Mouse (Mus musculus) retina, adult 2 months (tissue): ENCODE measurements around the gene Baz1b.
A peak's percentile ranks its signal among the peaks of the same experiment; 100 is the strongest.

ENCODE experiments used
- DNase-seq: peaks from one replicate; pipeline ENCODE4 v3.0.0-alpha.2; 2012; ENCODE audit warnings: low read depth, low spot score

Gene Baz1b

DNA sequence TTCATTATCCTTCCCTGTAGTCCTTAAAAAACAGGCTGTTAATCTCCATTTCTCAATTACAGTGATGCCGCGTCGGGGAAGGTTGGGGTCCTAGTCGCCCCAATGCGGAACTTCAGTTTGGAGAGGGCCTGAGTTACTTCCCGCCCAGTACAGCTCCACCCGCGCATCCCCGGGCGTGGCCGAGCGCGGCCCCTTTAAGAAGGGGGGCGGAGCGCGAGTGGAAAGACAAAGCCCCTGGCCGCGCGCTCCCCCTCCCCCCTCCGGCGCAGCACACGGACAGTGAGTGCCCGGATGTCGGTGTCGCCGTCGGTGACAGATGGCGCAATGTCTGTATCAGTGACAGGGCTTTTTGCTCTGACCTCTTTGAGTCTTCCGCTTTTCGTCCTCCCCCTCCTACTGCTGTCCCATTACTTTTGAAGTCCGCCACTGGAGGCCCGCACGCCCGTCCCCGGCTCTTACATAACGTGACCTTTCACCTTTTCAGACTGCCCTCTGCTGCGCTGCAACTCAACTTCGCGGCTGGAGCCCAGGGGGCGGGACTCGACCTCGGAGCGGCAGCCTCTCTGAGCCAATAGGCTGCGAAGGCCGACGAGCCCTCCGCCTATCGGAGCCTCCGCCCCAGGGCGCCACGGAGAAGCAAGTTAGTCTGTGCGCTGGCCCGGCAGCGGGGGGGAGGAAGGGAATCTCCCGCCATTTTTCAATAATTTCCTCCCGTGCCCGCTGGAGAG lies at the start of gene Baz1b:
Baz1b (plus strand) TSS at position 644 of the 728 bp plus-strand sequence.
- DNase-seq: peak; percentile 97

- no peak for DNase-seq
Observed at GRCm38 (mm10) chr5:135139881-135140280, 47.2 kb upstream of the Baz1b start.

DNA sequence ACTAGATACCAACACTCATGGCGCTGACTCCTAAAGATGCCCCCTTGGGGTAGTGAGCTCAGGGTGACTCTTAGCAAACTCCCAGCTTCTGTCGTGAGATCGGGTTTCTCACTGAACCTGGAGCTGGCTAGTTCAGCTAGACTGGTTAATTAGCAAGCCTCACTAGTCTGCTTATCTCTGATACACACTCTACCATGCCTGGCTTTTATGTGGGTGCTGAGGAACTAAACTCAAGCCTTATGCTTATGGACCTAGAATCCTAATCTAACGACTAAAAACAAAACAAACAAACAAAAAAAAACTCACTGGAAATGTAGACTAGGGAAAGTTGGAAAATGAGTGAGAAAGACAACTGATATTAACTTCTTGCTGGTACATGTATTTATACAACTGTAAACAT lies 42.6 kb upstream of the Baz1b start:
- no peak for DNase-seq

DNA sequence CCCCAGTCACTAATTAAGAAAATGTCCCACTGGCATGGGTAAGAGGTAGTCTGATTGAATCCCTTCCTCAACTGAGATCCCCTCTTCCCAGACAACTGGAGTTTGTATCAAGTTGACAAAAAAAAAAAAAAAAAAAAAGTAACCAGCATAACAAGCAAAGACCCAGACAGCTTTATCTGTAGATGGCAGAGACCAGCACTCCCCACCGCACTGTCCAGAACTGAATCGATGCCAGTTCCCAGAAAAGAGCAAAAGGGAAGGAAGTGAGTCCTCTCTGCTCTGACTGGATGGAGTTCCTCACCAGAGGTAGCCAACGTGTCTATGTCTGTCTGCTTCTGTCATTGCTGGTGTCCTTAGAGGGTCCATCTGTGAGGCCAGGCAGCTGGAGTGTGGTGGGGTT lies 41.5 kb upstream of the Baz1b start:
- no peak for DNase-seq

GRCm38 (mm10) chr5:135145955-135146354 lies 41.1 kb upstream of the Baz1b start:
- DNase-seq: no peak

GRCm38 (mm10) chr5:135148715-135149052 lies 38.4 kb upstream of the Baz1b start:
- no peak for DNase-seq

GRCm38 (mm10) chr5:135149053-135149819 lies 37.8 kb upstream of the Baz1b start, which contains the start of gene Tbl2:
TSS of gene Tbl2 (plus strand) at chr5:135149657.
- peak; percentile 97 for DNase-seq

DNA sequence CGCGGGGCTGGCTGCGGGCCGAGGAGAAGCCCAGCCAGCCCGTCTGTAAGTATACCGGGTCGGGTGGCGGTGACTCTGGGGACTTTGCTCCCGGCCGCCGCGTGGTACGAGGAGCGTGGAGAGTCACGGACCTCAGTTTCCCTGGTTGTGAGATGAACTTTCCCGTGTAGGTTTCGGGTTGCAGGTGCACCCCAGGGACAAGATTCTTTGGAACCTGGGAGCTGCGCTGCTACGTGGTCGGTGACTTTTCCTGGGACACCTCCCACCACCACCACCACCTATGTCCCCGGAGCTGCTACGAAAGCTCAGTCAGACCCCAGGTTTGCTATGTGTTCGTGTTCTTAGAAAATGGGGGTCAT lies 37.3 kb upstream of the Baz1b start:
- DNase-seq: no peak

DNA sequence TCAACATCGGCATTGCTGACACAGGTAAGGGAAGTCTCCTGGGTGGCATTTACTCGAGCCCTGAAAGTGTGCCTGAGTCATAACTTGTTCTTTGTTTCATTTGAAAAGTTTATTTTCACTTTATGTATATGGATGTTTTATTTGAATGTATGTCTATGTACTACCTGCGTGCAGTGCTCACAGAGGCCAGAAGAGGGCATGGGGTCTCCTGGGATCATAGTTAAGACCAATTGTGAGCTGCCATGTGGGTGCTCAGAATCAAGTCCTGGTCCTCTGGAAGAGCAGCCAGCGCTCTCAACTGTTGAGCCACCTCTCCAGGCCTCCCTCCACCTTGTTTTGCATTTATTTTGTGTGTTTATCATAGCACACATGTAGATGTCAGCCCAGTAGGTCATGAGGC lies 30.6 kb upstream of the Baz1b start:
- DNase-seq: no peak

- no peak for DNase-seq
Observed at GRCm38 (mm10) chr5:135161221-135161620, 25.8 kb upstream of the Baz1b start.

DNA sequence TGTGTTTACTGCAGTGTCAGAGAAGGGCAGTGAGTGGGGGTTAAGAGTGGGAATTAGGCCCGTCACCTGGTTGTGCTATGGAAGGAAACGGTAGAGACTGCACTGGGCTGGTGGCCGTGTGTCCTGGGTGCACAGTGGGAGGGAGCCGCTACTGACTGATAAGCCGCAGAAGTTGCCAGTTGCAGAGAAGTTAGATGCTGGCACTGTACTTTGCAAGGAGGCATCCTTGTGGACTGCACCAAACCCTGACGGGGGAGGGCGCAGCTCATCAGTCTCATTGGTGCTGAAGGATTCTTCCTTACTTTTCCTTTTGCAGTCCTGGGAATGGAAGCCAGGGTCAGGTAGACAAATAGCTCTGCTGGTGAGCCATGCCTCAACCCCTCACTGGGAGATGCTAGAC lies 25.4 kb upstream of the Baz1b start:
- no peak for DNase-seq

GRCm38 (mm10) chr5:135162361-135162760 lies 24.7 kb upstream of the Baz1b start:
- no peak for DNase-seq

DNA sequence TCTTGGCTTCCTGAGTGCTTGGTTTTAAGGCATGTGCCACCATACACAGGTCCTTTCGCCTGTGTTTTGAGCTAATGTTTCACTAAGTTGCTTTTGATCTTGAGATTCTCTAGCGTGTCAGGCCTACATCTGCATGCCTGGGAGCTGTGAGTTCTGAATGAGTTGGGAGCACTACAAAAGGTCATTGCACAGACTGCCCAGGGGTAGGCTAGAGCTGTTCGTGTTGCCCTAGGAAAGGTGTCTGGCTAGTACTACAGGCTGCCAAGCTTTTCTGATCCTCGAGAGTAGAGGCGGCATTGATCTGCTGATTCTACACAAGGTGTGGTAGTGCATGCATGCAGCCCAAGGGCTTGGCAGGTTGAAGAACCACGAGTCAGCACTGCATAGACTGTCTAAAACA lies 24.2 kb upstream of the Baz1b start:
- no peak for DNase-seq

DNA sequence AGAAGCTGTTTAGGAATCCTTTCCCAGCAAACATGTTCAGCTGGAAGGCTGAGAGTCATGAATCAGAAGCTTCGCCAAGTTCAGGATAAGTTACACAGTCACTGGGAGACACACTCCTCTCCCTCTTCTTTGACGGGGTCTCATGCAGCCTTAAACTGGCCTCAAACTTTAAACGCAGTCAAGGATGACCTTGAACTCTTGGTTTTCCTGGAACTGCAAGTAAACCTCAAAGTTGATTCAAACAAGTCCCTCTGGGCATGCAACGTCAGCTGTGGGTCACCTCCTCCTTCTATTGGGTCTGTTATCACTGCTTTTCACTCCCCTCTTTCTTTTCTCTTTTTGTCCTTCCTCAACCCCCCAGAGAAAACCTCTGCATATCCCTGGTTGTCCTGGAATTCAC lies 20.2 kb upstream of the Baz1b start:
- DNase-seq: no peak

- DNase-seq: no peak
Observed at GRCm38 (mm10) chr5:135167469-135167868, 19.6 kb upstream of the Baz1b start.

GRCm38 (mm10) chr5:135168063-135169062 lies 18.7 kb upstream of the Baz1b start, which contains the start of gene Bcl7b:
TSS of gene Bcl7b (plus strand) at chr5:135168283.
- DNase-seq: peak; percentile 89

- DNase-seq: no peak
Observed at GRCm38 (mm10) chr5:135169479-135169878, 17.6 kb upstream of the Baz1b start.

DNA sequence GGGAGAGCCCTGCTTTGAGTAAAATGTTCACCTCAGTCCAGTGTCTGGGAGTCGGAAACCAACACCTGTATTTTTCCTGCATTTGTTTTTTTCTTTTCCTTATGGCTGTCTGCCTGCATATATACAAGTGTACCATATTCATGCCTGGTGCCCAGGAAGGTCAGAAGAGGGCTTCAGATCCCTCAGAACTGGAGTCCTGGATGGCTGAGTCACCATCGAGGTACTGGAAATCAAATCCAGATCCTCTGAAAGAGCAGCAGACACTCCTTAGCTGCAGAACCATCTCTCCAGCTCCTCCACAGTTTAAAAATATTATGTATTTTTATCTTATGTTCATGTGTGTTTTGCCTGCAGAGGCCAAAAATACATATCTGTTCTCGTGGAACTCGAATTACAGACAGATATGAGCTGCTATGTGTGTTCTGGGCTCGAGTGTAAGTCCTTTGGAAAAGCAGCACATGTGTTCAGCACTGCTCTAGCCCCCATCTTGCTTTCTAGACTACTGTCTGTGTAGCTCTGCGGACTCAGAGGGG lies 15.3 kb upstream of the Baz1b start:
- DNase-seq: no peak

DNA sequence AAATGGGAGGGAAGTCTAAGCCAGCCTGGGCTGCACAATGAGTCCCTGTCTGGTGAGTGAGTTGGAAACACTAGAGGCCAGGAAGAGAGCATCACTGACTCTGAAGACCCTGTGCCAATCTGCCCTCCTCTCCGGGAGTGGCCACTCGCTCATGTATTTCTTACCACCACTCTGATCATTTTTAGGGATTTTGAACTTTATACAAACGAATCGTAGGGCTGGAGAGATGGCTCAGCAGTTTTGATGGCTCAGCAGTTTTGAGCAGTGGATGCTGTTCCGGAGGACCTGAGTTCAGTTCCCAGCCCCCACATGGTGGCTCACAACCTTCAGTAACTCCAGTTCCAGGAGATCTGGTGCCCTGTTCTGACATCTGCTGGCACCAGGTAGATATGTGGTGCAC lies 14.1 kb upstream of the Baz1b start:
- DNase-seq: no peak

GRCm38 (mm10) chr5:135175086-135175485 lies 12.0 kb upstream of the Baz1b start:
- no peak for DNase-seq

- DNase-seq: no peak
Observed at GRCm38 (mm10) chr5:135178523-135178922, 8.5 kb upstream of the Baz1b start.

DNA sequence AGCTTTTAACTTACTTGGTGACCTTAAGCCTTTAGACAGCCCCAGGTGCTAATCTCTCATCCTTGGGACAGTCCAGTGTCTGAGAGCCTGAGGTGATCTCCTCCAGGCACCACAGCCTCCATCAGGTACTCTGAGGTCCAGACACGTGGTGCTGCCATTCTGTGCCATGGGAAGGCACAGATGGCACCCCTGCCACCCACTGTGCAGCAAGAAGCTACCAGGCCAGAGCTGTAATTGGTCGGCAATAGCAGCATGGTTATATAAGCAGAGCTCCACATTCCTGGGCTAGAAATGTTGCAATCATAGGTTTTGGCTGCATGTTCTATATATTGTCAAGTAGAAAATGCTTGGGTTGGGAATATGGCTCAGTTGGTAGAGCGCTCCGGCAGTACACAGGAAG lies 8.1 kb upstream of the Baz1b start:
- no peak for DNase-seq
